Mouse (Mus musculus) lung, postnatal 25 days (tissue): ENCODE measurements around the gene Itpr2.
"Not testable (repeated sequence)": the region's sequence is repeated elsewhere in the genome, so short reads cannot be mapped to it uniquely, and the experiment has no call there.

Source experiments
- DNase-seq: peaks from one replicate; pipeline ENCODE4 v3.0.0; 2022; ENCODE audit warnings: low spot score

Gene Itpr2

GRCm38 (mm10) chr6:146468361-146468760, 33.7 kb downstream of the Itpr2 start:
- DNase-seq = no peak

- not testable (repeated sequence) for DNase-seq
Observed at GRCm38 (mm10) chr6:146464645-146465042, 37.4 kb downstream of the Itpr2 start.

- no peak for DNase-seq
Observed at GRCm38 (mm10) chr6:146464014-146464644, 37.9 kb downstream of the Itpr2 start.

- no peak for DNase-seq
Observed at GRCm38 (mm10) chr6:146460936-146461335, 41.1 kb downstream of the Itpr2 start.

- no peak for DNase-seq
Observed at GRCm38 (mm10) chr6:146458436-146458835, 43.6 kb downstream of the Itpr2 start.

- DNase-seq = no peak
Observed at GRCm38 (mm10) chr6:146456741-146457140, 45.3 kb downstream of the Itpr2 start.

GRCm38 (mm10) chr6:146454520-146455511, 47.2 kb downstream of the Itpr2 start:
- DNase-seq = no peak

- no peak for DNase-seq
Observed at GRCm38 (mm10) chr6:146452474-146452873, 49.5 kb downstream of the Itpr2 start.

- no peak for DNase-seq
Observed at GRCm38 (mm10) chr6:146446032-146446704, 55.9 kb downstream of the Itpr2 start.

GRCm38 (mm10) chr6:146439826-146440225, 62.2 kb downstream of the Itpr2 start:
- no peak for DNase-seq

- no peak for DNase-seq
Observed at GRCm38 (mm10) chr6:146439071-146439818, 62.8 kb downstream of the Itpr2 start.

GRCm38 (mm10) chr6:146438057-146438456, 64.0 kb downstream of the Itpr2 start:
- no peak for DNase-seq

GRCm38 (mm10) chr6:146436916-146437496, 65.0 kb downstream of the Itpr2 start:
- DNase-seq = no peak

- no peak for DNase-seq
Observed at GRCm38 (mm10) chr6:146434217-146434616, 67.8 kb downstream of the Itpr2 start.

GRCm38 (mm10) chr6:146432218-146432865, 69.7 kb downstream of the Itpr2 start:
- no peak for DNase-seq

- no peak for DNase-seq
Observed at GRCm38 (mm10) chr6:146431777-146432176, 70.2 kb downstream of the Itpr2 start.

GRCm38 (mm10) chr6:146429694-146430380, 72.2 kb downstream of the Itpr2 start:
- peak; percentile 42 for DNase-seq

- no peak for DNase-seq
Observed at GRCm38 (mm10) chr6:146424778-146425177, 77.2 kb downstream of the Itpr2 start.

GRCm38 (mm10) chr6:146424326-146424725, 77.7 kb downstream of the Itpr2 start:
- no peak for DNase-seq

GRCm38 (mm10) chr6:146420718-146421117, 81.3 kb downstream of the Itpr2 start:
- DNase-seq = no peak
